Mouse (Mus musculus) E14TG2a.4 (cell line): ENCODE data around the gene Gm19426.

ENCODE experiments used
- CTCF ChIP-seq: conservative IDR thresholded peaks from 2 replicates; pipeline ENCODE4 v1.5.1; 2014; ENCODE audit warnings: low read length
- NANOG ChIP-seq: IDR thresholded peaks from 2 replicates; pipeline ENCODE4 v1.6.1; 2014; ENCODE audit warnings: borderline replicate concordance, low read length, mixed read lengths
- POU5F1 ChIP-seq: IDR thresholded peaks from 2 replicates; pipeline ENCODE4 v1.6.1; 2014; ENCODE audit warnings: low read length, borderline replicate concordance

DNA sequence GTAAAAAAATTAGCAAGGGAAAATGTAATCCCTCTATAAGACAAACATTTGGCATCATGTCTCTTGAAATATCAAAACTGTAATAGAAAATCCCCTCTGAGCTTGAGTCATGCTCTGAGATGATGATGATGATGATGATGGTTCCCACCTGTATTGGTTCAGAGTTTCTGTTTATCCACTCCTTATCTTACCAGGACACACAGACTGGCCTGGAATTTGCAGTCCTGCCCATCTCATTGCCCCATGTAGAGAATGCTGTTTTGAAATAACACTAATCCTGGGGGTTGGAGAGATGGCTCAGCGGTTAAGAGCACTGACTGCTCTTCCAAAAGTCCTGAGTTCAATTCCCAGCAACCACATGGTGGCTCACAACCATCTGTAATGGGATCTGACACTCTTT is 11.1 kb downstream of the Gm19426 start:
- TF ChIP-seq CTCF (no peak), POU5F1 (no peak), NANOG (no peak)
